17 mouse cellular contexts compared by ENCODE assay signal in genomic region chr1:153456137-153456536, GRCm38 (mm10). TPM values are rescaled to one million over a fixed set of nuclear protein-coding genes. Genes with fewer than 3 reads are reported as not detected.
DNase-seq lines count a peak whose midpoint lies in the region; ATAC-seq and TF ChIP-seq lines count a peak whose summit lies in the region.
"Had no signal": no experiment of that assay in that cellular context is flagged by ENCODE, and none has a peak within 500 bp of the region (broad histone marks: within the 10 kb centered on the region; RNA-seq: fewer than 3 reads in every experiment).

No protein-coding gene starts in this region.

- peaks cover 62% of the 10 kb centered on the region for H3K36me3 ChIP-seq in heart, embryonic 12.5 days
- peaks cover 42% of the 10 kb centered on the region for H3K36me3 ChIP-seq in kidney, postnatal 0 days (ENCODE audit: insufficient read depth, low read length)
- peaks cover 67% of the 10 kb centered on the region for H3K36me3 ChIP-seq in neural tube, embryonic 12.5 days
- H3K36me3 ChIP-seq in neural tube, embryonic 15.5 days, result peaks cover 42% of the 10 kb centered on the region

- no peak overlapping the region for H3K4me2 ChIP-seq in heart, embryonic 12.5 days
- H3K4me2 ChIP-seq in kidney, postnatal 0 days (ENCODE audit: low read length), result no peak overlapping the region
- no peak overlapping the region for H3K4me2 ChIP-seq in neural tube, embryonic 12.5 days (replicated peaks)
- H3K4me2 ChIP-seq in neural tube, embryonic 15.5 days, result no peak overlapping the region
- H3K4me2 ChIP-seq: neural tube, embryonic 13.5 days had no signal

- H3K9ac ChIP-seq in heart, embryonic 12.5 days, result no peak overlapping the region
- no peak overlapping the region for H3K9ac ChIP-seq in kidney, postnatal 0 days (ENCODE audit: low read depth, low read length)
- no peak overlapping the region for H3K9ac ChIP-seq in neural tube, embryonic 12.5 days
- no peak overlapping the region for H3K9ac ChIP-seq in neural tube, embryonic 15.5 days (replicated peaks)
- H3K9ac ChIP-seq: neural tube, embryonic 13.5 days had no signal

- no peak for TF ChIP-seq CTCF in kidney, postnatal 0 days (IDR thresholded peaks at IDR 0.05; ENCODE audit: low read depth)

- DNase-seq in heart, postnatal 4 days, result no peak
- DNase-seq in kidney, postnatal 0 days (ENCODE audit: low spot score), result no peak
- DNase-seq in kidney, postnatal 36 days, result no peak
- DNase-seq in urinary bladder, postnatal 4 days (ENCODE audit: low spot score in 2 of 2), result no peak
- DNase-seq in right cerebral cortex, postnatal 10 days (ENCODE audit: low spot score in 2 of 2), result no peak
- DNase-seq: embryo, embryonic 11 days; kidney, adult 2 months; lung, postnatal 10 days; thymus, adult 18-20 months had no signal

- no peak overlapping the region for H3K4me3 ChIP-seq in heart, embryonic 12.5 days
- no peak overlapping the region for H3K4me3 ChIP-seq in kidney, postnatal 0 days (replicated peaks; ENCODE audit: low read depth, low read length)
- H3K4me3 ChIP-seq in neural tube, embryonic 12.5 days, result no peak overlapping the region
- no peak overlapping the region for H3K4me3 ChIP-seq in neural tube, embryonic 15.5 days (replicated peaks)
- H3K4me3 ChIP-seq: neural tube, embryonic 13.5 days had no signal

- ATAC-seq in heart, embryonic 12.5 days (ENCODE audit: insufficient number of reproducible peaks, low FRiP score), result peak; percentile 50
- 0 out of 2 replicates have a peak, but pooled peaks have one; percentile 41 for ATAC-seq in kidney, postnatal 0 days (replicated peaks; ENCODE audit: low FRiP score, low read depth)
- ATAC-seq in neural tube, embryonic 12.5 days (ENCODE audit: low FRiP score, low read depth), result peak; percentile 39; the same call in 1 of the 2 replicates
- no peak for ATAC-seq in neural tube, embryonic 15.5 days (ENCODE audit: low FRiP score)
- ATAC-seq: Patski had no signal

- no peaks in the 10 kb centered on the region for H3K9me3 ChIP-seq in heart, embryonic 12.5 days (replicated peaks)
- no peaks in the 10 kb centered on the region for H3K9me3 ChIP-seq in kidney, postnatal 0 days (replicated peaks; ENCODE audit: low read length)
- H3K9me3 ChIP-seq in neural tube, embryonic 12.5 days, result no peaks in the 10 kb centered on the region
- no peaks in the 10 kb centered on the region for H3K9me3 ChIP-seq in neural tube, embryonic 15.5 days (replicated peaks)
- H3K9me3 ChIP-seq: neural tube, embryonic 13.5 days had no signal

- WGBS in heart, embryonic 12.5 days, result 91% methylated on average over 5 of the region's 5 CpGs
- WGBS in kidney, postnatal 0 days, result 77% methylated on average over 5 of the region's 5 CpGs
- 90% methylated on average over 5 of the region's 5 CpGs for whole genome bisulfite sequencing in neural tube, embryonic 12.5 days
- 94% methylated on average over 5 of the region's 5 CpGs for WGBS in neural tube, embryonic 15.5 days

- H3K27me3 ChIP-seq in heart, embryonic 12.5 days (replicated peaks), result no peaks in the 10 kb centered on the region
- H3K27me3 ChIP-seq in kidney, postnatal 0 days (ENCODE audit: insufficient read depth, low read length), result no peaks in the 10 kb centered on the region
- no peaks in the 10 kb centered on the region for H3K27me3 ChIP-seq in neural tube, embryonic 12.5 days (replicated peaks)
- no peaks in the 10 kb centered on the region for H3K27me3 ChIP-seq in neural tube, embryonic 15.5 days (replicated peaks)
- H3K27me3 ChIP-seq: neural tube, embryonic 13.5 days; Patski had no signal

- H3K27ac ChIP-seq in heart, embryonic 12.5 days (ENCODE audit: poor library complexity, severe bottlenecking), result no peak overlapping the region
- H3K27ac ChIP-seq in kidney, postnatal 0 days, result no peak overlapping the region
- no peak overlapping the region for H3K27ac ChIP-seq in neural tube, embryonic 12.5 days
- no peak overlapping the region for H3K27ac ChIP-seq in neural tube, embryonic 15.5 days (replicated peaks)
- H3K27ac ChIP-seq: neural tube, embryonic 13.5 days had no signal

- no peaks in the 10 kb centered on the region for H3K4me1 ChIP-seq in heart, embryonic 12.5 days (replicated peaks)
- no peaks in the 10 kb centered on the region for H3K4me1 ChIP-seq in kidney, postnatal 0 days (replicated peaks; ENCODE audit: insufficient read depth, low read length)
- no peaks in the 10 kb centered on the region for H3K4me1 ChIP-seq in neural tube, embryonic 12.5 days
- H3K4me1 ChIP-seq in neural tube, embryonic 15.5 days, result no peaks in the 10 kb centered on the region
- H3K4me1 ChIP-seq: neural tube, embryonic 13.5 days had no signal

RNA-seq across cellular contexts. Expression of gene Shcbp1l, which starts 31.2 kb away (rescaled TPM):
- 0.14 and 0.18 TPM in 2 replicates for polyA plus RNA-seq in heart, embryonic 12.5 days (2016; fragmentation: Nextera tagmentation; extraction: Ambion mirVana)
- total RNA-seq in heart, postnatal 4 days (2021), result not detected
- 0.23 and 0.39 TPM in 2 replicates for polyA plus RNA-seq in kidney, postnatal 0 days (2015; fragmentation: Nextera tagmentation; extraction: Ambion mirVana)
- polyA plus RNA-seq in neural tube, embryonic 12.5 days (2016; fragmentation: Nextera tagmentation; extraction: Ambion mirVana), result 0.27 and 0.28 TPM in 2 replicates
- 0.43 and 0.75 TPM in 2 replicates for polyA plus RNA-seq in neural tube, embryonic 15.5 days (2015; fragmentation: Nextera tagmentation; extraction: Ambion mirVana)
- total RNA-seq: liver, adult 2 months had no signal
- polyA plus RNA-seq: heart, postnatal 0 days; liver, adult 2 months; small intestine, adult 2 months had no signal

RNA-seq across cellular contexts. Expression of gene Dhx9, which starts 31.3 kb away (rescaled TPM):
- 24.7 TPM in 2 replicates for polyA plus RNA-seq in heart, embryonic 12.5 days (2016; fragmentation: Nextera tagmentation; extraction: Ambion mirVana)
- 100 to 1,000 TPM; 115 to 117 TPM for total RNA-seq in heart, postnatal 4 days (2021)
- polyA plus RNA-seq in kidney, postnatal 0 days (2015; fragmentation: Nextera tagmentation; extraction: Ambion mirVana), result 26.0 and 26.4 TPM in 2 replicates
- 36.7 and 50.5 TPM in 2 replicates for polyA plus RNA-seq in neural tube, embryonic 12.5 days (2016; fragmentation: Nextera tagmentation; extraction: Ambion mirVana)
- polyA plus RNA-seq in neural tube, embryonic 15.5 days (2015; fragmentation: Nextera tagmentation; extraction: Ambion mirVana), result 27.0 and 27.5 TPM in 2 replicates
